Mouse (Mus musculus) layer of hippocampus, postnatal 36 days (tissue): Measurements from ENCODE around the gene Sat1. TPM values are rescaled to one million over a fixed set of nuclear protein-coding genes. Genes with fewer than 3 reads are reported as not detected.

Experiments
- DNase-seq, 2 experiments: peaks; one replicate each; pipeline ENCODE4 v3.0.0; 2022
- total RNA-seq, 2 experiments: library from RNA; stranded (reverse); gene quantifications; 2 replicates each; pipeline ENCODE4 v1.2.3; 2021

The Sat1 gene
- total RNA-seq, 2 experiments from 2014 or later, result 66.2 to 67.2 TPM

- no peak for DNase-seq
Observed at GRCm38 (mm10) chrX:155166313-155166712, 49.9 kb downstream of the Sat1 start.

GRCm38 (mm10) chrX:155163553-155163952, 52.7 kb downstream of the Sat1 start:
- no peak for DNase-seq

Other genes starting within 250 kb of the Sat1 start
- not detected for gene Magea8, start 220.6 kb downstream of the Sat1 start, total RNA-seq
- not detected for gene Magea5, start 153.3 kb downstream of the Sat1 start, total RNA-seq
- gene Magea1, start 126.7 kb downstream of the Sat1 start, total RNA-seq, result not detected
- not detected for gene Magea2, start 122.8 kb downstream of the Sat1 start, total RNA-seq
- gene Cldn34b2, start 88.0 kb downstream of the Sat1 start, total RNA-seq, result not detected
- 10 to 100 TPM; 15.9 to 18.9 TPM for gene Acot9, start 46.0 kb upstream of the Sat1 start, total RNA-seq
- 10 to 100 TPM; 15.0 to 18.5 TPM for gene Prdx4, start 124.3 kb upstream of the Sat1 start, total RNA-seq